In the genomic region with DNA sequence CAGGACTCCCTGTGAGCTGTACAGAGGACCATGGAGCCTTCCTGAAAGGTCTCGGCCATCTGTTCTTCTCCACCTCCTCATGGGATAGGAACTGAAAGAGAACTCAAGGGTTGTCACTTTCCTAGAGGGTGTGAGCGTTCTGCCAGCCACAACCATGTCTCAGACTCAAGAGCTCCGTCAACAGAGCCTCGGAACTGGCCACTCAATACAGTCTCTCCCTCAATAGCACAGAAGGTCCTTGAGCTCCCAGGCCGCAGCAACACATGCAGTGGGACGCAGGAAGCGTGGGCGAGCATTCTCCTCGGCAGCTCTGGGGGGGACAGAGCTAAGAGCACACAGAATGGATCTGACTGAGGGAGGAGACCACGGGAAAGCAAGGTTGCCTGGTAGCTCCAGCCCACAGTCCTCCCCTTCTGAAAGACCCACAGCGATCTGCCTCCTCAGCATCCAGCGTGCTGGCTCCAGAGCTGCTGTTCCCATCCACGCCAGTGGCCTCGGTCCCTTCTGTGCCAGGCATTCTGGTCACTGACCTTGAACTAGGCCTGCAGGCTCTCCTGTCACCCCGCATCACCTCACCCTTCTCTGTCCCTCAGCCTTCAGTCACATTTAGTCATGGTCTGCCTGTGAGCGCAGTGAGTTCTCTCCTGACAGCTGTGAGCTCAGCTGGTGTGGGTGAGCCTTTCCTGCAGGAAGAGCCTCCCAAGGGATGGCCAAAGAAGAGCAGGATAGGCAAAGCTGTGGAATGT, we compare ENCODE assay signal across 26 mouse cellular contexts. TPM values are rescaled to one million over a fixed set of nuclear protein-coding genes. Genes with fewer than 3 reads are reported as not detected.
DNase-seq lines count a peak whose midpoint lies in the region; ATAC-seq and TF ChIP-seq lines count a peak whose summit lies in the region.
"Had no signal": no experiment of that assay in that cellular context is flagged by ENCODE, and none has a peak within 500 bp of the region (broad histone marks: within the 10 kb centered on the region; RNA-seq: fewer than 3 reads in every experiment).

No protein-coding gene starts in this region.

- no peak for DNase-seq in hindbrain, embryonic 10.5 days (ENCODE audit: low spot score)
- no peak for DNase-seq in hindbrain, embryonic 11.5 days (ENCODE audit: low spot score)
- peak; percentile 15 for DNase-seq in lung, postnatal 36 days
- DNase-seq in lung, adult 2 months = no peak
- peak; percentile 62 to 76 for DNase-seq in adrenal gland, postnatal 36 days
- no peak for DNase-seq in layer of hippocampus, adult 8-10 months (ENCODE audit: low spot score in 2 of 2)
- no peak for DNase-seq in spleen, adult 18-20 months
- DNase-seq: cerebellum, adult 8-10 months; gastrocnemius, postnatal 10 days; heart, adult 18-20 months; kidney, adult 11 months; kidney, postnatal 36 days; liver, embryonic 13.5 days; lung, embryonic 14.5 days; right cerebral cortex, postnatal 14 days; thymus, postnatal 14 days had no signal

- TF ChIP-seq CTCF in lung, adult 2 months (IDR thresholded peaks at IDR 0.05; ENCODE audit: insufficient read depth, low read length) = no peak
- no peak for TF ChIP-seq CTCF in olfactory bulb, adult 2 months (IDR thresholded peaks at IDR 0.05; ENCODE audit: insufficient read depth, low read depth, low read length)

- no peak for ATAC-seq in hindbrain, embryonic 11.5 days (ENCODE audit: low FRiP score)
- ATAC-seq: forebrain, embryonic 14.5 days had no signal

- peaks cover 14% of the 10 kb centered on the region for H3K27me3 ChIP-seq in hindbrain, embryonic 10.5 days (ENCODE audit: insufficient read depth, poor library complexity, severe bottlenecking)
- H3K27me3 ChIP-seq in hindbrain, embryonic 11.5 days (ENCODE audit: control insufficient read depth, insufficient read depth, low read length) = no peaks in the 10 kb centered on the region

- H3K27ac ChIP-seq in hindbrain, embryonic 10.5 days = peak overlapping the region; percentile 65; the same call in 1 of the 2 replicates
- H3K27ac ChIP-seq in hindbrain, embryonic 11.5 days (ENCODE audit: low read depth, low read length) = no peak overlapping the region
- H3K27ac ChIP-seq in olfactory bulb, adult 2 months (ENCODE audit: insufficient read depth, low read depth, low read length) = peak overlapping the region; percentile 85
- H3K27ac ChIP-seq: kidney, embryonic 15.5 days; liver, embryonic 13.5 days; midbrain, embryonic 12.5 days had no signal

- no peak overlapping the region for H3K4me2 ChIP-seq in hindbrain, embryonic 11.5 days (replicated peaks; ENCODE audit: low read depth, low read length)
- H3K4me2 ChIP-seq: kidney, embryonic 15.5 days; liver, embryonic 13.5 days; lung, embryonic 14.5 days; midbrain, embryonic 12.5 days had no signal

- no peaks in the 10 kb centered on the region for H3K36me3 ChIP-seq in hindbrain, embryonic 10.5 days
- H3K36me3 ChIP-seq in hindbrain, embryonic 11.5 days (ENCODE audit: control insufficient read depth, insufficient read depth, low read length) = no peaks in the 10 kb centered on the region
- H3K36me3 ChIP-seq: kidney, embryonic 15.5 days; liver, embryonic 13.5 days; midbrain, embryonic 12.5 days had no signal

- WGBS in hindbrain, embryonic 10.5 days = 77% methylated on average over 16 of the region's 16 CpGs
- WGBS in hindbrain, embryonic 11.5 days = 79% methylated on average over 16 of the region's 16 CpGs
- 65% methylated on average over 16 of the region's 16 CpGs for WGBS in lung, adult 2 months
- WGBS in olfactory bulb, adult 2 months = 60% methylated on average over 16 of the region's 16 CpGs

- peaks cover 58% of the 10 kb centered on the region for H3K4me1 ChIP-seq in hindbrain, embryonic 10.5 days (replicated peaks)
- 0 out of 2 replicates have a peak, but pooled peaks cover 3% of the 10 kb centered on the region for H3K4me1 ChIP-seq in hindbrain, embryonic 11.5 days (replicated peaks; ENCODE audit: control insufficient read depth, insufficient read depth, low read length)
- peaks cover 4% of the 10 kb centered on the region; the same call in 1 of the 2 replicates for H3K4me1 ChIP-seq in lung, adult 2 months (ENCODE audit: control insufficient read depth, insufficient read depth, low read length)
- peaks cover 29% of the 10 kb centered on the region for H3K4me1 ChIP-seq in olfactory bulb, adult 2 months (ENCODE audit: control insufficient read depth, insufficient read depth, low read length)
- H3K4me1 ChIP-seq: liver, embryonic 13.5 days had no signal

- no peaks in the 10 kb centered on the region for H3K9me3 ChIP-seq in hindbrain, embryonic 10.5 days
- no peaks in the 10 kb centered on the region for H3K9me3 ChIP-seq in hindbrain, embryonic 11.5 days (ENCODE audit: control insufficient read depth, low read length)
- H3K9me3 ChIP-seq: kidney, embryonic 15.5 days; liver, embryonic 13.5 days; midbrain, embryonic 12.5 days had no signal

- no peak for TF ChIP-seq POLR2A in lung, adult 2 months (IDR thresholded peaks at IDR 0.05; ENCODE audit: borderline replicate concordance, extremely low read depth, low read depth, low read length)
- no peak for TF ChIP-seq POLR2A in olfactory bulb, adult 2 months (IDR thresholded peaks at IDR 0.05; ENCODE audit: insufficient read depth, low read depth, low read length)

- H3K9ac ChIP-seq in hindbrain, embryonic 11.5 days (ENCODE audit: low read depth, low read length) = no peak overlapping the region
- H3K9ac ChIP-seq: kidney, embryonic 15.5 days; liver, embryonic 13.5 days; lung, embryonic 14.5 days; midbrain, embryonic 12.5 days had no signal

- H3K4me3 ChIP-seq in hindbrain, embryonic 10.5 days = no peak overlapping the region
- H3K4me3 ChIP-seq in hindbrain, embryonic 11.5 days (ENCODE audit: low read depth, low read length) = no peak overlapping the region
- no peak overlapping the region for H3K4me3 ChIP-seq in lung, adult 2 months (replicated peaks; ENCODE audit: extremely low read depth, low read depth, low read length)
- no peak overlapping the region for H3K4me3 ChIP-seq in olfactory bulb, adult 2 months (ENCODE audit: insufficient read depth, low read depth, low read length)
- H3K4me3 ChIP-seq: kidney, embryonic 15.5 days; liver, embryonic 13.5 days; midbrain, embryonic 12.5 days had no signal

RNA-seq across cellular contexts. Expression of a gene that starts 15.4 kb away (rescaled TPM):
- polyA plus RNA-seq in hindbrain, embryonic 10.5 days (2016; fragmentation: Nextera tagmentation; extraction: Ambion mirVana) = 0.95 and 4.1 TPM in 2 replicates
- 2.1 and 2.7 TPM in 2 replicates for polyA plus RNA-seq in hindbrain, embryonic 11.5 days (2014; fragmentation: Nextera tagmentation; extraction: Ambion mirVana)
- 9.0 and 10.2 TPM in 2 replicates for polyA plus RNA-seq in lung, adult 2 months (2012; rRNA removed)
- 1 to 10 TPM in 1 of 2 experiments, under 1 TPM in 1; 0.53 to 1.2 TPM for total RNA-seq in adrenal gland, postnatal 36 days (2021)
- polyA plus RNA-seq in olfactory bulb, adult 2 months (2012; ENCODE audit: insufficient read depth, insufficient read length, low replicate concordance, missing spikeins) = not detected in 2 replicates
- total RNA-seq in layer of hippocampus, adult 8-10 months (2022) = 1 to 10 TPM in 1 of 4 experiments, under 1 TPM in 2, not detected in 1; 0.41 to 1.1 (median 0.43) TPM
- total RNA-seq: gastrocnemius, postnatal 10 days; heart, postnatal 25 days; megakaryocyte progenitor cell, adult 5-6 weeks; MEL had no signal
- polyA plus RNA-seq: C2C12; heart, embryonic 14.5 days; limb, embryonic 14.5 days; liver, embryonic 13.5 days; lung, embryonic 14.5 days had no signal

RNA-seq across cellular contexts. Expression of a gene that starts 47.9 kb away (rescaled TPM):
- polyA plus RNA-seq in hindbrain, embryonic 10.5 days (2016; fragmentation: Nextera tagmentation; extraction: Ambion mirVana) = 5.2 and 12.5 TPM in 2 replicates
- polyA plus RNA-seq in hindbrain, embryonic 11.5 days (2014; fragmentation: Nextera tagmentation; extraction: Ambion mirVana) = 9.8 and 11.2 TPM in 2 replicates
- 46.1 and 72.9 TPM in 2 replicates for polyA plus RNA-seq in lung, adult 2 months (2012; rRNA removed)
- total RNA-seq in adrenal gland, postnatal 36 days (2021) = 100 to 1,000 TPM in 1 of 2 experiments, 10 to 100 TPM in 1; 77.7 to 152 TPM
- polyA plus RNA-seq in olfactory bulb, adult 2 months (2012; ENCODE audit: insufficient read depth, insufficient read length, low replicate concordance, missing spikeins) = 253 and 540 TPM in 2 replicates
- total RNA-seq in layer of hippocampus, adult 8-10 months (2022) = 100 to 1,000 TPM; 152 to 193 (median 182) TPM

Comparison
In these comparisons a context has a peak if more than half of its experiments do, and no peak if none do; other contexts are left out.
1. DNase-seq: peak in lung, postnatal 36 days (single experiment) and adrenal gland, postnatal 36 days (2 of 2); none in hindbrain, embryonic 10.5 days (single experiment), hindbrain, embryonic 11.5 days (single experiment), lung, adult 2 months (single experiment), layer of hippocampus, adult 8-10 months (0 of 2) and spleen, adult 18-20 months (0 of 2).